Mouse (Mus musculus) CH12.LX (cell line): ENCODE results near the gene Ccdc170. TPM values are rescaled to one million over a fixed set of nuclear protein-coding genes. Genes with fewer than 3 reads are reported as not detected.

ENCODE experiments used
- DNase-seq: peaks from one replicate; pipeline ENCODE4 v3.0.0-alpha.2; 2013; ENCODE audit errors: extremely low read depth
- H3K27ac ChIP-seq: 2 replicates; pipeline ENCODE4 v1.5.1; 2012; ENCODE audit warnings: low read depth, mild to moderate bottlenecking, control low read depth, moderate library complexity; ENCODE audit not compliant: insufficient read depth
- H3K27me3 ChIP-seq: replicated peaks from 2 replicates; pipeline ENCODE3; 2012; ENCODE audit warnings: inconsistent platforms
- H3K36me3 ChIP-seq, 2 experiments: replicated peaks in 1 of 2; 2 replicates each; pipeline versions ENCODE3 to v1.6.1; 2012; ENCODE audit warnings: inconsistent platforms in 1 of 2, low read length in 1 of 2, mild to moderate bottlenecking in 1 of 2, mixed read lengths in 1 of 2, moderate library complexity in 1 of 2; ENCODE audit not compliant: control insufficient read depth in 1 of 2, insufficient read depth in 1 of 2
- H3K4me1 ChIP-seq, 2 experiments: 2 replicates each; pipeline ENCODE4 v1.6.1; 2012; ENCODE audit warnings: inconsistent platforms in 1 of 2, moderate library complexity in 1 of 2; ENCODE audit not compliant: insufficient read depth in 2 of 2, control insufficient read depth in 1 of 2
- H3K4me2 ChIP-seq: 2 replicates; pipeline ENCODE4 v1.6.1; 2012; ENCODE audit warnings: low read depth, mild to moderate bottlenecking, control low read depth; ENCODE audit not compliant: poor library complexity, insufficient read depth, severe bottlenecking
- H3K4me3 ChIP-seq, 3 experiments: fragments of 150-350 bp in 1 of 3; sonication (generic) in 1 of 3; replicated peaks in 1 of 3; 2 replicates each; pipeline versions ENCODE3 to v1.5.1; 2011 to 2012; ENCODE audit warnings: low read depth in 2 of 3, low read length in 2 of 3, mild to moderate bottlenecking in 2 of 3, moderate library complexity in 2 of 3, control low read depth in 1 of 3, improper control_type of control experiment in 1 of 3, inconsistent platforms in 1 of 3, mixed read lengths in 1 of 3; ENCODE audit not compliant: poor library complexity in 1 of 3
- H3K79me2 ChIP-seq: replicated peaks from 2 replicates; pipeline ENCODE4 v1.6.1; 2012; ENCODE audit warnings: mild to moderate bottlenecking, moderate library complexity; ENCODE audit not compliant: control insufficient read depth, poor library complexity, insufficient read depth, severe bottlenecking; ENCODE audit errors: extremely low read depth
- H3K9ac ChIP-seq: 2 replicates; pipeline ENCODE4 v1.6.1; 2012; ENCODE audit warnings: low read depth, mild to moderate bottlenecking, control low read depth, moderate library complexity; ENCODE audit not compliant: insufficient read depth
- H3K9me3 ChIP-seq: replicated peaks from 2 replicates; pipeline ENCODE3; 2012; ENCODE audit warnings: low read length, inconsistent platforms, mixed read lengths
- CHD1 ChIP-seq: IDR thresholded peaks from 2 replicates; pipeline ENCODE4 v1.6.1; 2012; ENCODE audit warnings: low read depth, low read length, improper control_type of control experiment, inconsistent platforms
- CTCF ChIP-seq, 2 experiments: IDR thresholded peaks in 1 of 2; conservative IDR thresholded peaks in 1 of 2; 2 replicates each; pipeline ENCODE4 v1.5.1; 2011 to 2012; ENCODE audit warnings: low read depth in 2 of 2, low read length in 2 of 2, improper control_type of control experiment in 1 of 2, inconsistent platforms in 1 of 2, mild to moderate bottlenecking in 1 of 2, moderate library complexity in 1 of 2
- ETS1 ChIP-seq: conservative IDR thresholded peaks from 2 replicates; pipeline ENCODE4 v1.6.1; 2012; ENCODE audit warnings: low read depth, mild to moderate bottlenecking, inconsistent platforms, low read length, improper control_type of control experiment, moderate library complexity
- IRF4 ChIP-seq: IDR thresholded peaks from 2 replicates; pipeline ENCODE4 v1.6.1; 2014; ENCODE audit warnings: low read depth, mild to moderate bottlenecking, inconsistent platforms, low read length, improper control_type of control experiment
- JUND ChIP-seq: conservative IDR thresholded peaks from 2 replicates; pipeline ENCODE4 v1.6.1; 2011; ENCODE audit warnings: low read depth, low read length, improper control_type of control experiment
- MAFK ChIP-seq: IDR thresholded peaks from 2 replicates; pipeline ENCODE4 v1.6.1; 2011; ENCODE audit warnings: low read length, improper control_type of control experiment; ENCODE audit not compliant: insufficient replicate concordance
- MAX ChIP-seq: IDR thresholded peaks from 2 replicates; pipeline ENCODE4 v1.6.1; 2011; ENCODE audit warnings: low read length, improper control_type of control experiment
- MAZ ChIP-seq: IDR thresholded peaks from 2 replicates; pipeline ENCODE4 v1.6.1; 2012; ENCODE audit warnings: low read depth, mild to moderate bottlenecking, inconsistent platforms, low read length, improper control_type of control experiment, moderate library complexity
- MEF2A ChIP-seq: IDR thresholded peaks from 2 replicates; pipeline ENCODE4 v1.6.1; 2014; ENCODE audit warnings: low read depth, mild to moderate bottlenecking, inconsistent platforms, low read length, improper control_type of control experiment, borderline replicate concordance
- MXI1 ChIP-seq: IDR thresholded peaks from 2 replicates; pipeline ENCODE4 v1.6.1; 2011; ENCODE audit warnings: mild to moderate bottlenecking, low read depth, low read length, improper control_type of control experiment
- MYC ChIP-seq: IDR thresholded peaks from 2 replicates; pipeline ENCODE4 v1.6.1; 2011; ENCODE audit warnings: low read depth, mild to moderate bottlenecking, improper control_type of control experiment, low read length
- NELFE ChIP-seq: IDR thresholded peaks from 2 replicates; pipeline ENCODE4 v1.6.1; 2011; ENCODE audit warnings: low read depth, low read length, improper control_type of control experiment
- NRF1 ChIP-seq: IDR thresholded peaks from 2 replicates; pipeline ENCODE4 v1.6.1; 2014; ENCODE audit warnings: low read depth, mild to moderate bottlenecking, inconsistent platforms, low read length, improper control_type of control experiment, moderate library complexity
- PAX5 ChIP-seq: IDR thresholded peaks from 2 replicates; pipeline ENCODE4 v1.6.1; 2012; ENCODE audit warnings: low read length, inconsistent platforms, mixed read lengths
- POLR2A ChIP-seq: IDR thresholded peaks from 2 replicates; pipeline ENCODE4 v1.6.1; 2011; ENCODE audit warnings: low read depth, mild to moderate bottlenecking, improper control_type of control experiment, low read length
- POLR2AphosphoS2 ChIP-seq: IDR thresholded peaks from 2 replicates; pipeline ENCODE4 v1.6.1; 2011; ENCODE audit warnings: low read depth, low read length, improper control_type of control experiment
- RAD21 ChIP-seq: IDR thresholded peaks from 2 replicates; pipeline ENCODE4 v1.6.1; 2011; ENCODE audit warnings: low read depth, mild to moderate bottlenecking, low read length, improper control_type of control experiment, moderate library complexity
- SIN3A ChIP-seq: IDR thresholded peaks from 2 replicates; pipeline ENCODE4 v1.6.1; 2012; ENCODE audit warnings: low read length, improper control_type of control experiment, inconsistent platforms
- SMC3 ChIP-seq: IDR thresholded peaks from 2 replicates; pipeline ENCODE4 v1.6.1; 2011; ENCODE audit warnings: low read depth, low read length, improper control_type of control experiment
- TBP ChIP-seq: conservative IDR thresholded peaks from 2 replicates; pipeline ENCODE4 v1.6.1; 2011; ENCODE audit warnings: low read depth, low read length, improper control_type of control experiment
- ZMIZ1 ChIP-seq: IDR thresholded peaks from 2 replicates; pipeline ENCODE4 v1.6.1; 2012; ENCODE audit warnings: low read depth, mild to moderate bottlenecking, inconsistent platforms, low read length, improper control_type of control experiment
- ZNF384 ChIP-seq: IDR thresholded peaks from 2 replicates; pipeline ENCODE4 v1.6.1; 2012; ENCODE audit warnings: low read depth, low read length, improper control_type of control experiment, inconsistent platforms
- dilution Hi-C: fragments of 300-500 bp; cut with MboI; formaldehyde crosslinking; loops from 2 replicates; pipeline ENCODE4 v1.14.3; 2020; ENCODE audit warnings: low sequenced_read_pairs; ENCODE audit not compliant: extremely low pct_unique_long_range_greater_than_20kb, extremely low pct_ligation_motif_present
- in situ Hi-C: fragments of 300-500 bp; cut with MboI; formaldehyde crosslinking; loops from 3 replicates; pipeline ENCODE4 v1.14.3; 2019; ENCODE audit warnings: low sequenced_read_pairs, low pct_ligation_motif_present, low pct_unique_long_range_greater_than_20kb, mixed read lengths
- polyA plus RNA-seq: library from polyadenylated mRNA; unstranded; fragments of >175 nt; gene quantifications from 2 replicates; pipeline ENCODE4 v1.2.1, GENCODE M21; 2012; ENCODE audit warnings: low read depth; ENCODE audit not compliant: insufficient read length
- total RNA-seq, 2 experiments: library from RNA; depleted of rRNA; stranded (reverse); fragments of 300-350 nt in 1 of 2; fragments of >200 nt in 1 of 2; gene quantifications; 2 replicates each; pipeline ENCODE4 v1.2.3; 2012 to 2014

The Ccdc170 gene
- total and polyA plus RNA-seq, 3 experiments, result not detected

DNA sequence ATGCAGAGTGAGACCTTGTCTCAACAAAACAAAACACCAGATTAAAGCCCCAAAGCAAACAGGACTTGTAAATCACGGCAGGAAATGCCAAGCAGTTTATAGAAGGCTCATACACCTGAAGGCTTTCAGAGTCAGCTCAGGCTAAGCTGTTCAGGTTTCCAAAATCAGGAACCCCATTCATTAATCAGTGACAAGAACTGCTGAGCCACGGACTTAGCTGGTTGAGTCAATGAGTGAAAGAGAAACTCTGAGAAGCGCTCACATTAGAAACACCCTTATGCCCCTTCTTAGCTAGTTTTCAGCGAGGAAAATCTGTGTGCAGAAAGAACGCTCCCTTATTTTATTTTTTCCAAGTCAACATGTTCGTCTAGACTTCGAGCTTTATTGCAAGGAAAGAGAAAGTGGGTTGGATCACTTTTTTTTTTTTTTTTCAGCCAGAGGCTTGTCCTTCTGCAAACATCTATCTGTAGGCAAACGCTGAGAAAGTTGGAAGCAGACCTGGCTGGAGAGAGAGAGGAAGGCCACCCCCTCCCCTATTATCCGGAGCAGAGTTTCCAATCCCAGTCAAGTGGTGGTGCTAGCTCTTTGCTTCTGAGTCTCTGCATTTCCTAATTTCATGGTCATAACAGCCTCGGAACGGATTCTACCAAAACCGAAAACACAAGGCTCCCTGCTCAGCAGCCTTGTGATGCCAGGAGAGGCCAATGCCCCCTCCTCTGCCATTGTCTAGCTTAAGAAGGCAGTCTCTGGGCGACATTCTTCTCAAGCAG is 129.3 kb downstream of the Ccdc170 start, which contains the start of gene Esr1:
Gene Esr1, plus strand, starts transcription at position 208 of the 770 bp plus-strand sequence.
- Histone ChIP-seq H3K27ac (no peak within 1 kb of the TSS), H3K9ac (peak within 1 kb of the TSS; percentile 45)
- DNase-seq, result peak; percentile 33

More for the DNA sequence above, 129.3 kb downstream of the Ccdc170 start, which contains the start of gene Esr1:
- TF ChIP-seq RAD21 (peak; percentile 39), NRF1 (no peak), MEF2A (no peak), CHD1 (0 out of 2 replicates have a peak, but pooled peaks have one; percentile 18), ETS1 (no peak), TBP (no peak), ZMIZ1 (no peak), MAZ (0 out of 2 replicates have a peak, but pooled peaks have one; percentile 56), ZNF384 (peak; percentile 63), POLR2A (no peak), NELFE (no peak), MAFK (0 out of 2 replicates have a peak, but pooled peaks have one; percentile 9), CTCF (conservative IDR thresholded peaks at IDR 0.05 in 1 of 2, IDR thresholded peaks at IDR 0.05 in 1 of 2; ENCODE audit: low read depth in 2 of 2, low read length in 2 of 2) (peak in 1 of 2 experiments; percentile 44; a peak in 2 of 4 replicates), IRF4 (0 out of 2 replicates have a peak, but pooled peaks have one; percentile 6), MXI1 (no peak), MYC (no peak), SIN3A (no peak), MAX (no peak), SMC3 (no peak), PAX5 (no peak), POLR2AphosphoS2 (no peak), JUND (no peak)
- H3K4me1 ChIP-seq, result peaks cover 0 to 11% of the 10 kb centered on the region in 2 experiments; a peak in 2 of 4 replicates
- no peaks in the 10 kb centered on the region for H3K36me3 ChIP-seq
- H3K27me3 ChIP-seq, result no peaks in the 10 kb centered on the region
- in situ Hi-C loops, result loop anchor here (25.0 kb wide), 1 partner anchor 551 kb away; no protein-coding TSS in a partner anchor
- no peaks in the 10 kb centered on the region for H3K79me2 ChIP-seq
- H3K4me3 ChIP-seq, result peak within 1 kb of the TSS; percentile 61 to 66 (median 64)
- peaks cover 5% of the 10 kb centered on the region for H3K9me3 ChIP-seq
- dilution Hi-C loops, result no loop called here
- H3K4me2 ChIP-seq, result peak within 1 kb of the TSS; percentile 99

Other genes with a start within 250 kb of the Ccdc170 start
- 2.7 and 3.1 TPM in 2 replicates for gene Akap12, start 216.1 kb upstream of the Ccdc170 start, total RNA-seq (2012; rRNA removed)
- 0.51 and 0.61 TPM in 2 replicates for gene Akap12, start 216.1 kb upstream of the Ccdc170 start, total RNA-seq (2014; rRNA removed)
- gene Akap12, start 216.1 kb upstream of the Ccdc170 start, polyA plus RNA-seq, result 1.7 and 2.1 TPM in 2 replicates
- gene Zbtb2, start 94.4 kb upstream of the Ccdc170 start, total RNA-seq (2012; rRNA removed), result 6.1 and 8.4 TPM in 2 replicates
- 11.4 and 12.4 TPM in 2 replicates for gene Zbtb2, start 94.4 kb upstream of the Ccdc170 start, total RNA-seq (2014; rRNA removed)
- gene Zbtb2, start 94.4 kb upstream of the Ccdc170 start, polyA plus RNA-seq, result 8.9 and 11.1 TPM in 2 replicates
- gene Rmnd1, start 50.1 kb upstream of the Ccdc170 start, total RNA-seq (2012; rRNA removed), result 29.1 and 29.5 TPM in 2 replicates
- 44.4 and 44.8 TPM in 2 replicates for gene Rmnd1, start 50.1 kb upstream of the Ccdc170 start, total RNA-seq (2014; rRNA removed)
- 37.6 and 43.6 TPM in 2 replicates for gene Rmnd1, start 50.1 kb upstream of the Ccdc170 start, polyA plus RNA-seq
- 20.7 and 23.7 TPM in 2 replicates for gene Armt1, start 50.0 kb upstream of the Ccdc170 start, total RNA-seq (2012; rRNA removed)
- gene Armt1, start 50.0 kb upstream of the Ccdc170 start, total RNA-seq (2014; rRNA removed), result 45.1 and 50.2 TPM in 2 replicates
- 28.2 and 32.1 TPM in 2 replicates for gene Armt1, start 50.0 kb upstream of the Ccdc170 start, polyA plus RNA-seq
- 0.08 and 0.64 TPM in 2 replicates for gene Esr1, start 129.1 kb downstream of the Ccdc170 start, total RNA-seq (2012; rRNA removed)
- 0.61 and 0.63 TPM in 2 replicates for gene Esr1, start 129.1 kb downstream of the Ccdc170 start, total RNA-seq (2014; rRNA removed)
- 0.82 and 1.0 TPM in 2 replicates for gene Esr1, start 129.1 kb downstream of the Ccdc170 start, polyA plus RNA-seq